Mouse (Mus musculus) liver, adult 2 months (tissue): ENCODE results near the gene Zdhhc1. TPM values are rescaled to one million over a fixed set of nuclear protein-coding genes. Genes with fewer than 3 reads are reported as not detected.

ENCODE experiments used
- DNase-seq: peaks from one replicate; pipeline ENCODE4 v3.0.0-alpha.2; 2011; ENCODE audit warnings: low read depth, low spot score; ENCODE audit errors: extremely low read depth
- H3K27ac ChIP-seq: fragments of 200-500 bp; replicated peaks from 2 replicates; pipeline ENCODE4 v1.5.1; 2012; ENCODE audit warnings: low read depth, mild to moderate bottlenecking, control low read depth, inconsistent platforms, low read length; ENCODE audit not compliant: insufficient read depth
- H3K27me3 ChIP-seq: fragments of 200-500 bp; 2 replicates; pipeline ENCODE4 v1.6.1; 2012; ENCODE audit warnings: mild to moderate bottlenecking, moderate library complexity, low read length, inconsistent platforms; ENCODE audit not compliant: control insufficient read depth, insufficient read depth
- H3K36me3 ChIP-seq: fragments of 200-500 bp; 2 replicates; pipeline ENCODE4 v1.6.1; 2012; ENCODE audit warnings: low read length, inconsistent platforms; ENCODE audit not compliant: control insufficient read depth, insufficient read depth
- H3K4me1 ChIP-seq: fragments of 200-500 bp; 2 replicates; pipeline ENCODE4 v1.6.1; 2011; ENCODE audit warnings: low read length; ENCODE audit not compliant: control insufficient read depth, insufficient read depth
- H3K4me3 ChIP-seq: fragments of 200-500 bp; 2 replicates; pipeline ENCODE4 v1.5.1; 2011; ENCODE audit warnings: low read depth, mild to moderate bottlenecking, control low read depth, low read length, moderate library complexity; ENCODE audit not compliant: insufficient read depth
- H3K79me2 ChIP-seq: fragments of 200-500 bp; 2 replicates; pipeline ENCODE4 v1.6.1; 2012; ENCODE audit warnings: inconsistent platforms, mild to moderate bottlenecking, low read length, moderate library complexity; ENCODE audit not compliant: control insufficient read depth, insufficient read depth
- H3K9ac ChIP-seq: fragments of 200-500 bp; 2 replicates; pipeline ENCODE4 v1.6.1; 2012; ENCODE audit warnings: low read depth, mild to moderate bottlenecking, control low read depth, inconsistent platforms, low read length
- CTCF ChIP-seq: fragments of 200-500 bp; IDR thresholded peaks from 2 replicates; pipeline ENCODE4 v1.5.1; 2011; ENCODE audit warnings: low read depth, low read length, control low read depth
- POLR2A ChIP-seq: fragments of 200-500 bp; IDR thresholded peaks from 2 replicates; pipeline ENCODE4 v1.6.1; 2011; ENCODE audit warnings: low read length, control low read depth; ENCODE audit not compliant: insufficient read depth; ENCODE audit errors: extremely low read depth
- WGBS: fragments of 180-500 bp; shearing (Covaris S2); methylation state at CpG from one replicate; pipeline ENCODE4 v1.1.7; 2018; 5-methylcytosine and 5-hydroxymethylcytosine counted together
- polyA plus RNA-seq: library from polyadenylated mRNA; depleted of rRNA; stranded (reverse); fragments of >200 nt; gene quantifications from 2 replicates; pipeline ENCODE4 v1.2.3, GENCODE M21; 2012; rRNA removed
- total RNA-seq: library from RNA; depleted of rRNA; stranded (reverse); fragments of >200 nt; gene quantifications from 2 replicates; pipeline ENCODE4 v1.2.3, GENCODE M21; 2014; rRNA removed

Zdhhc1 gene
- total and polyA plus RNA-seq, 2 experiments = 1.9 to 4.5 TPM

- Histone ChIP-seq H3K4me3 (no peak overlapping the region), H3K27me3 (peaks cover 3% of the 10 kb centered on the region; the same call in 1 of the 2 replicates), H3K36me3 (no peaks in the 10 kb centered on the region), H3K4me1 (no peaks in the 10 kb centered on the region), H3K79me2 (no peaks in the 10 kb centered on the region), H3K27ac (no peak overlapping the region), H3K9ac (no peak overlapping the region)
- DNase-seq = no peak
- 80% methylated on average over 5 of the region's 5 CpGs for WGBS
- TF ChIP-seq POLR2A = no peak
- TF ChIP-seq CTCF = no peak
Measured at GRCm38 (mm10) chr8:105436218-105436617, 60.5 kb downstream of the Zdhhc1 start.

- WGBS = 66% methylated on average over 5 of the region's 5 CpGs
- Histone ChIP-seq H3K9ac (no peak overlapping the region), H3K4me1 (no peaks in the 10 kb centered on the region), H3K27me3 (peaks cover 3% of the 10 kb centered on the region; the same call in 1 of the 2 replicates), H3K4me3 (no peak overlapping the region), H3K36me3 (no peaks in the 10 kb centered on the region), H3K27ac (no peak overlapping the region), H3K79me2 (no peaks in the 10 kb centered on the region)
- no peak for DNase-seq
- no peak for TF ChIP-seq POLR2A
Measured at GRCm38 (mm10) chr8:105434136-105434535, 62.6 kb downstream of the Zdhhc1 start.

- DNase-seq = no peak
- Histone ChIP-seq H3K4me3 (no peak overlapping the region), H3K4me1 (no peaks in the 10 kb centered on the region), H3K36me3 (no peaks in the 10 kb centered on the region), H3K79me2 (no peaks in the 10 kb centered on the region), H3K9ac (no peak overlapping the region), H3K27ac (no peak overlapping the region), H3K27me3 (peaks cover 3% of the 10 kb centered on the region; the same call in 1 of the 2 replicates)
- no peak for TF ChIP-seq CTCF
- TF ChIP-seq POLR2A = no peak
- 52% methylated on average over 5 of the region's 5 CpGs for WGBS
Measured at GRCm38 (mm10) chr8:105433511-105433910, 63.2 kb downstream of the Zdhhc1 start.

GRCm38 (mm10) chr8:105433021-105433420 is 63.7 kb downstream of the Zdhhc1 start:
- no peak overlapping the region for H3K4me3 ChIP-seq
- WGBS = 78% methylated on average over 6 of the region's 6 CpGs
- H3K27me3 ChIP-seq = peaks cover 3% of the 10 kb centered on the region; the same call in 1 of the 2 replicates
- DNase-seq = no peak
- no peaks in the 10 kb centered on the region for H3K36me3 ChIP-seq
- no peaks in the 10 kb centered on the region for H3K79me2 ChIP-seq
- no peak overlapping the region for H3K9ac ChIP-seq
- H3K27ac ChIP-seq = no peak overlapping the region
- no peak for TF ChIP-seq CTCF
- no peak for TF ChIP-seq POLR2A
- no peaks in the 10 kb centered on the region for H3K4me1 ChIP-seq

- Histone ChIP-seq H3K4me3 (no peak overlapping the region), H3K27ac (no peak overlapping the region), H3K27me3 (peaks cover 3% of the 10 kb centered on the region; the same call in 1 of the 2 replicates), H3K4me1 (0 out of 2 replicates have a peak, but pooled peaks cover under 1% of the 10 kb centered on the region), H3K79me2 (no peaks in the 10 kb centered on the region), H3K36me3 (no peaks in the 10 kb centered on the region), H3K9ac (no peak overlapping the region)
- TF ChIP-seq CTCF (no peak), POLR2A (no peak)
- no peak for DNase-seq
- WGBS = 82% methylated on average over 7 of the region's 7 CpGs
Measured at GRCm38 (mm10) chr8:105431743-105432515, 64.8 kb downstream of the Zdhhc1 start.

GRCm38 (mm10) chr8:105426878-105427277 is 69.8 kb downstream of the Zdhhc1 start:
- 15% methylated on average over 6 of the region's 6 CpGs for WGBS
- no peaks in the 10 kb centered on the region for H3K79me2 ChIP-seq
- H3K4me3 ChIP-seq = no peak overlapping the region
- peak; percentile 19 for DNase-seq
- no peak overlapping the region for H3K9ac ChIP-seq
- H3K4me1 ChIP-seq = 0 out of 2 replicates have a peak, but pooled peaks cover 3% of the 10 kb centered on the region
- TF ChIP-seq CTCF (no peak), POLR2A (no peak)
- no peak overlapping the region for H3K27ac ChIP-seq
- no peaks in the 10 kb centered on the region; the same call in 1 of the 2 replicates for H3K27me3 ChIP-seq
- H3K36me3 ChIP-seq = no peaks in the 10 kb centered on the region

Other genes starting within 250 kb of the Zdhhc1 start
- 0.74 and 0.87 TPM in 2 replicates for gene B3gnt9, start 241.7 kb downstream of the Zdhhc1 start, total RNA-seq
- gene B3gnt9, start 241.7 kb downstream of the Zdhhc1 start, polyA plus RNA-seq = 1.2 and 1.4 TPM in 2 replicates
- 11.8 and 12.3 TPM in 2 replicates for gene Tradd, start 232.3 kb downstream of the Zdhhc1 start, total RNA-seq
- gene Tradd, start 232.3 kb downstream of the Zdhhc1 start, polyA plus RNA-seq = 16.1 and 18.6 TPM in 2 replicates
- gene Fbxl8, start 232.3 kb downstream of the Zdhhc1 start, total RNA-seq = 1.9 and 3.4 TPM in 2 replicates
- gene Fbxl8, start 232.3 kb downstream of the Zdhhc1 start, polyA plus RNA-seq = 6.7 and 7.3 TPM in 2 replicates
- gene Hsf4, start 227.1 kb downstream of the Zdhhc1 start, total RNA-seq = 4.4 and 4.8 TPM in 2 replicates
- gene Hsf4, start 227.1 kb downstream of the Zdhhc1 start, polyA plus RNA-seq = 9.4 and 11.0 TPM in 2 replicates
- gene Nol3, start 220.8 kb downstream of the Zdhhc1 start, total RNA-seq = 0.27 and 0.37 TPM in 2 replicates
- 0.40 and 0.43 TPM in 2 replicates for gene Nol3, start 220.8 kb downstream of the Zdhhc1 start, polyA plus RNA-seq
- 0.46 and 1.0 TPM in 2 replicates for gene 4931428F04Rik, start 207.0 kb downstream of the Zdhhc1 start, total RNA-seq
- 0.92 and 1.7 TPM in 2 replicates for gene 4931428F04Rik, start 207.0 kb downstream of the Zdhhc1 start, polyA plus RNA-seq
- 3.6 TPM in 2 replicates for gene Exoc3l, start 200.8 kb downstream of the Zdhhc1 start, total RNA-seq
- 4.6 and 9.3 TPM in 2 replicates for gene Exoc3l, start 200.8 kb downstream of the Zdhhc1 start, polyA plus RNA-seq
- gene E2f4, start 199.2 kb downstream of the Zdhhc1 start, total RNA-seq = 4.4 and 7.2 TPM in 2 replicates
- 41.7 and 59.0 TPM in 2 replicates for gene E2f4, start 199.2 kb downstream of the Zdhhc1 start, polyA plus RNA-seq
- gene Elmo3, start 191.3 kb downstream of the Zdhhc1 start, total RNA-seq = 16.8 and 19.5 TPM in 2 replicates
- 32.4 and 33.4 TPM in 2 replicates for gene Elmo3, start 191.3 kb downstream of the Zdhhc1 start, polyA plus RNA-seq
- 3.0 and 3.2 TPM in 2 replicates for gene Lrrc29, start 170.6 kb downstream of the Zdhhc1 start, total RNA-seq
- gene Lrrc29, start 170.6 kb downstream of the Zdhhc1 start, polyA plus RNA-seq = 7.9 and 12.9 TPM in 2 replicates
- gene Tmem208, start 170.5 kb downstream of the Zdhhc1 start, total RNA-seq = 97.9 and 104 TPM in 2 replicates
- 87.5 and 90.9 TPM in 2 replicates for gene Tmem208, start 170.5 kb downstream of the Zdhhc1 start, polyA plus RNA-seq
- gene Fhod1, start 148.9 kb downstream of the Zdhhc1 start, total RNA-seq = 1.7 and 1.9 TPM in 2 replicates
- 3.2 and 7.8 TPM in 2 replicates for gene Fhod1, start 148.9 kb downstream of the Zdhhc1 start, polyA plus RNA-seq
- gene Slc9a5, start 148.1 kb downstream of the Zdhhc1 start, total RNA-seq = under 0.01 and 0.20 TPM in 2 replicates
- 0.15 and 0.53 TPM in 2 replicates for gene Slc9a5, start 148.1 kb downstream of the Zdhhc1 start, polyA plus RNA-seq
- gene Plekhg4, start 123.6 kb downstream of the Zdhhc1 start, total RNA-seq = under 0.01 and 0.13 TPM in 2 replicates
- gene Plekhg4, start 123.6 kb downstream of the Zdhhc1 start, polyA plus RNA-seq = 0.09 TPM in 1 of 2 replicates, not detected in the other
- not detected in 2 replicates for gene Kctd19, start 83.4 kb downstream of the Zdhhc1 start, total RNA-seq
- gene Kctd19, start 83.4 kb downstream of the Zdhhc1 start, polyA plus RNA-seq = not detected in 2 replicates
- not detected in 2 replicates for gene Lrrc36, start 83.3 kb downstream of the Zdhhc1 start, total RNA-seq
- gene Lrrc36, start 83.3 kb downstream of the Zdhhc1 start, polyA plus RNA-seq = not detected in 2 replicates
- 0.47 and 0.65 TPM in 2 replicates for gene Tppp3, start 25.4 kb downstream of the Zdhhc1 start, total RNA-seq
- 0.51 and 0.80 TPM in 2 replicates for gene Tppp3, start 25.4 kb downstream of the Zdhhc1 start, polyA plus RNA-seq
- not detected in 2 replicates for gene Hsd11b2, start 21.9 kb upstream of the Zdhhc1 start, total RNA-seq
- gene Hsd11b2, start 21.9 kb upstream of the Zdhhc1 start, polyA plus RNA-seq = 0.09 and 0.12 TPM in 2 replicates
- gene Atp6v0d1, start 69.1 kb upstream of the Zdhhc1 start, total RNA-seq = 63.5 and 85.9 TPM in 2 replicates
- 77.2 and 82.0 TPM in 2 replicates for gene Atp6v0d1, start 69.1 kb upstream of the Zdhhc1 start, polyA plus RNA-seq
- gene Ripor1, start 108.4 kb upstream of the Zdhhc1 start, total RNA-seq = 1.3 and 2.6 TPM in 2 replicates
- 5.5 and 7.4 TPM in 2 replicates for gene Ripor1, start 108.4 kb upstream of the Zdhhc1 start, polyA plus RNA-seq
- gene Ctcf, start 139.7 kb upstream of the Zdhhc1 start, total RNA-seq = 14.6 and 15.6 TPM in 2 replicates
- 6.6 TPM in 2 replicates for gene Ctcf, start 139.7 kb upstream of the Zdhhc1 start, polyA plus RNA-seq
- not detected in 2 replicates for gene Agrp, start 140.5 kb upstream of the Zdhhc1 start, total RNA-seq
- not detected in 2 replicates for gene Agrp, start 140.5 kb upstream of the Zdhhc1 start, polyA plus RNA-seq
- under 0.01 and 0.07 TPM in 2 replicates for gene Carmil2, start 189.4 kb upstream of the Zdhhc1 start, total RNA-seq
- 0.32 and 0.64 TPM in 2 replicates for gene Carmil2, start 189.4 kb upstream of the Zdhhc1 start, polyA plus RNA-seq
- 1.5 and 3.2 TPM in 2 replicates for gene Acd, start 204.2 kb upstream of the Zdhhc1 start, total RNA-seq
- 18.3 and 22.8 TPM in 2 replicates for gene Acd, start 204.2 kb upstream of the Zdhhc1 start, polyA plus RNA-seq
- gene Pard6a, start 204.2 kb upstream of the Zdhhc1 start, total RNA-seq = 4.1 and 5.4 TPM in 2 replicates
- 8.1 and 8.6 TPM in 2 replicates for gene Pard6a, start 204.2 kb upstream of the Zdhhc1 start, polyA plus RNA-seq
- not detected in 2 replicates for gene 4933405L10Rik, start 210.8 kb upstream of the Zdhhc1 start, total RNA-seq
- gene 4933405L10Rik, start 210.8 kb upstream of the Zdhhc1 start, polyA plus RNA-seq = not detected in 2 replicates
- gene Enkd1, start 211.3 kb upstream of the Zdhhc1 start, total RNA-seq = 0.13 TPM in 1 of 2 replicates, not detected in the other
- 0.42 and 0.62 TPM in 2 replicates for gene Enkd1, start 211.3 kb upstream of the Zdhhc1 start, polyA plus RNA-seq